Mouse (Mus musculus) heart, embryonic 14.5 days (tissue): ENCODE measurements at regions not wholly inside any gene's neighbourhood (a gene's known extent, or its start where the extent isn't known, plus 50 kb on each side); places are given as distances from the start of the nearest gene placed in this dataset.

Experiments used
- ATAC-seq: fragments of 200-750 bp; cut with Nextera tagmentation; 2 replicates; pipeline ENCODE4 v1.8.0; 2017; ENCODE audit warnings: low read depth, moderate TSS enrichment; ENCODE audit not compliant: insufficient number of reproducible peaks, insufficient read depth, low FRiP score
- H3K27ac ChIP-seq, 2 experiments: fragments of 200-500 bp in 1 of 2; fragments of 300-500 bp in 1 of 2; sonication (generic) in 1 of 2; replicated peaks in 1 of 2; 2 replicates each; pipeline ENCODE4 v1.5.1; 2012 to 2014; ENCODE audit warnings: low read depth in 2 of 2, low read length in 2 of 2, control low read depth in 1 of 2, mild to moderate bottlenecking in 1 of 2, mixed read lengths in 1 of 2; ENCODE audit not compliant: control insufficient read depth in 1 of 2, insufficient read depth in 1 of 2
- H3K27me3 ChIP-seq: fragments of 300-500 bp; sonication (generic); 2 replicates; pipeline ENCODE4 v1.6.1; 2014; ENCODE audit warnings: mild to moderate bottlenecking, low read length, control low read depth; ENCODE audit not compliant: control insufficient read depth, insufficient read depth
- H3K36me3 ChIP-seq: fragments of 300-500 bp; sonication (generic); 2 replicates; pipeline ENCODE4 v1.6.1; 2014; ENCODE audit warnings: mild to moderate bottlenecking, control low read depth, low read length, mixed read lengths; ENCODE audit not compliant: control insufficient read depth, insufficient read depth
- H3K4me1 ChIP-seq, 2 experiments: fragments of 200-500 bp in 1 of 2; fragments of 300-500 bp in 1 of 2; sonication (generic) in 1 of 2; 2 replicates each; pipeline ENCODE4 v1.6.1; 2012 to 2014; ENCODE audit warnings: low read length in 2 of 2, control low read depth in 1 of 2, mixed read lengths in 1 of 2; ENCODE audit not compliant: control insufficient read depth in 2 of 2, insufficient read depth in 2 of 2
- H3K4me2 ChIP-seq: fragments of 300-500 bp; sonication (generic); 2 replicates; pipeline ENCODE4 v1.6.1; 2014; ENCODE audit warnings: mild to moderate bottlenecking, low read length
- H3K4me3 ChIP-seq, 2 experiments: fragments of 200-500 bp in 1 of 2; fragments of 300-500 bp in 1 of 2; sonication (generic) in 1 of 2; 2 replicates each; pipeline ENCODE4 v1.5.1; 2012 to 2014; ENCODE audit warnings: low read length in 2 of 2, mild to moderate bottlenecking in 2 of 2, control low read depth in 1 of 2, low read depth in 1 of 2, moderate library complexity in 1 of 2; ENCODE audit not compliant: control insufficient read depth in 1 of 2, insufficient read depth in 1 of 2
- H3K9ac ChIP-seq: fragments of 300-500 bp; sonication (generic); 2 replicates; pipeline ENCODE4 v1.6.1; 2014; ENCODE audit warnings: mild to moderate bottlenecking, low read length
- H3K9me3 ChIP-seq: fragments of 300-500 bp; sonication (generic); 2 replicates; pipeline ENCODE4 v1.6.1; 2016; ENCODE audit warnings: low read length, control low read depth; ENCODE audit not compliant: control insufficient read depth
- WGBS: fragments of 180-500 bp; shearing (Covaris S2); extraction: QIAGEN DNeasy Blood & Tissue Kit; methylation state at CpG from one replicate; pipeline ENCODE4 v1.1.7; 2014; 5-methylcytosine and 5-hydroxymethylcytosine counted together

DNA sequence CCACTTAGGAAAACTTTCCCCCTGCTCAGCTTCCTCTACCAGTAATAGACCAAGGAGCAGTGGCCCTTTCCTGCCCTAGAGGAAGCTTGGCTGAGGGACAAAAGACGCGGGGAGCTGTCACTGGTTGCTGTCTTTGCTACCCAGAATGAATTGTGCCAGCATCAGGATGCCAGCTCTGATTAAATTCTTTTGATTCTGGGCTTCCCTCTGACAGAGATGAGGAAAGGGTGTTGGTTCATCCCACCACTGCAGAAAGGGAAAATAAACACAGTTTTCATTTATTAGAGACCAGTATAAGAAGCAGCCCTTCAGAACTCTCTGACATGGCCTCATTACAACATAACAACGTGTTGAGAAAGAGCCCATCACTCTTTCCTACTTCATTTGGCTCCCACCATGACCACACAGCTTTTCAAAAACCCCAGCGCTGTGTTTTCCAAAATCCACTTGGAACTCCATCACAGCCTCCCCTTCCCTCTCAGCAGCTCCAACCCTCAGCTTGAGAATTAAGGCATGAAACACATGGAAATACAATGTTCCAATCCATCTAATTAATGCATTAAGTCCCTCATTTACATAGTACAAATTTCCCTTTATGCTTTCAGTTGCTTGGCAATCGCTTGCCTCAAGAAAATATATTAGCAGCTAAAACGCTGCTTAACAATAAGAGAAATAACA lies 429.6 kb downstream of the Efnb2 start:
- Histone ChIP-seq H3K9ac (no peak overlapping the region), H3K9me3 (no peaks in the 10 kb centered on the region), H3K36me3 (no peaks in the 10 kb centered on the region), H3K4me3 (no peak overlapping the region), H3K4me1 (no peaks in the 10 kb centered on the region), H3K27me3 (no peaks in the 10 kb centered on the region), H3K4me2 (no peak overlapping the region), H3K27ac (no peak overlapping the region)
- WGBS = 73% methylated on average over 6 of the region's 6 CpGs
- no peak for ATAC-seq

GRCm38 (mm10) chr8:8225994-8226393 lies 435.0 kb downstream of the Efnb2 start:
- no peaks in the 10 kb centered on the region for H3K27me3 ChIP-seq
- no peak overlapping the region for H3K9ac ChIP-seq
- no peaks in the 10 kb centered on the region for H3K36me3 ChIP-seq
- H3K4me2 ChIP-seq = no peak overlapping the region
- H3K4me3 ChIP-seq = no peak overlapping the region
- no peak for ATAC-seq
- H3K4me1 ChIP-seq = no peaks in the 10 kb centered on the region
- no peaks in the 10 kb centered on the region for H3K9me3 ChIP-seq
- 83% methylated on average over 2 of the region's 2 CpGs for WGBS
- H3K27ac ChIP-seq = no peak overlapping the region

GRCm38 (mm10) chr8:8225175-8225830 lies 435.7 kb downstream of the Efnb2 start:
- 58% methylated on average over 2 of the region's 2 CpGs for WGBS
- Histone ChIP-seq H3K9me3 (no peaks in the 10 kb centered on the region), H3K9ac (no peak overlapping the region), H3K4me1 (no peaks in the 10 kb centered on the region), H3K4me2 (no peak overlapping the region), H3K36me3 (no peaks in the 10 kb centered on the region), H3K27ac (no peak overlapping the region), H3K27me3 (no peaks in the 10 kb centered on the region), H3K4me3 (no peak overlapping the region)
- no peak for ATAC-seq

DNA sequence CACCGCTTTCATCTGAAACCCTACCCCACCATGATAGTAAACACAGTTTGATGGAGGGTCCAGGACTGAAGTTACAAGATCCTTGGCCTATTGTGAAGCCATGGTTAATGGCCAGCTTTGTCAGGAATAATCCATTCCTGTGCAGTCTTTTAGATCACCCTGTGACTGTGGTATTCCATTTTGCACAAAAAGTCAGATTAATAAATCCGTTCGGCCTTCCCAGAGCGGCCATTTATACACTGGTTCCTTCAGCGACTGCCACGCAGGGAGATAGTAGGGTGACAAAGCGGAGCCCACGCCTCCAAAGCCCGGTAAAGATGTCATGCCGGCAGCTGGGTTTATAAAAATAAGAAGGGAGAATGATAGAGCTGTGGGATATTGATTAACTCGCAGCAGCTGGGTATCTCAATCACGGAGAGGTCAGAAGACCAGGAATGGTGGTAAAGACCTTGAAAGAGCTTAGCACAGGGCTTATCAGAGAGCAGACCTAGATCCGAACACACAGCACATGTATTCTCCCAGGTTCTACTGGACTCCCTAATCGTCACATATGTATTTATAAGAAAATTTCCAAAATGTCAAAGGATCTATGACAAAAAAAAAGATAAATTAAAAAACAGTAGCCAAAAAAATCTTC lies 440.5 kb downstream of the Efnb2 start:
- Histone ChIP-seq H3K4me2 (no peak overlapping the region), H3K9me3 (no peaks in the 10 kb centered on the region), H3K27ac (no peak overlapping the region), H3K4me1 (no peaks in the 10 kb centered on the region), H3K27me3 (no peaks in the 10 kb centered on the region), H3K9ac (no peak overlapping the region), H3K36me3 (no peaks in the 10 kb centered on the region), H3K4me3 (no peak overlapping the region)
- ATAC-seq = no peak
- 68% methylated on average over 14 of the region's 14 CpGs for WGBS

DNA sequence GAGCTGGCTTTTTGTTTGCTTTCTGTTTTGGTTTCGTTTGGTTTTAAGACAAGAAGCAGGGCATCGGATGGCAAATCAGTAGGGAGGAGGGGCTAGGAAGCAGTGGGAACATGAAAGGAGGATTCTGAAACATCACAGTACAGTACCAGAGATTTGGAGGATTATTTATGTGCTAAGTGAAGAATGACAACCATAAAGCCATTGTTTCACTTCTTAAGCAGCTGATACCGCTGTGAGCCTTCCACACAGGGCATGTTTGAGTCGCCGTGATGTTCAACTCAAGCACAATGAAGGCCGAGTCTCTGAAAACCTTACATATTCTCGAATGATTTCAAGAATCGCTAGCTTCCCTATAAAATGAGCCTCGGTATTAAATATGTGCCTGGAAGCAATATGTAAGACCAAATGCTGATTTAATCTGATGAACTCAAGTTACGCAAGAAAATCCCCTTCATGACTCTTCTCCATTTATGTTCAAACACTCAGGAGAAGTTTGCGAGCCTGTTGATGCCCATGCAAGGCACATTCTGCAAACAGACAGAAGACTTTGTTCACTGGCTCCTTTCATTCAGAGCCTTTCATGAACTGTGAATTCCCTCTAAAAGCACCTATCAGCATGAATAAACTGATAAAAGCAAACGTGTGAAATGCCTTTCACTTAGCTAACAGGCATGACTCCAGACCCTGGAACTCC lies 441.2 kb downstream of the Efnb2 start:
- no peak for ATAC-seq
- H3K27me3 ChIP-seq = no peaks in the 10 kb centered on the region
- H3K4me1 ChIP-seq = no peaks in the 10 kb centered on the region
- no peak overlapping the region for H3K4me3 ChIP-seq
- no peak overlapping the region for H3K27ac ChIP-seq
- no peaks in the 10 kb centered on the region for H3K9me3 ChIP-seq
- H3K4me2 ChIP-seq = no peak overlapping the region
- WGBS = 67% methylated on average over 12 of the region's 12 CpGs
- H3K9ac ChIP-seq = no peak overlapping the region
- no peaks in the 10 kb centered on the region for H3K36me3 ChIP-seq

DNA sequence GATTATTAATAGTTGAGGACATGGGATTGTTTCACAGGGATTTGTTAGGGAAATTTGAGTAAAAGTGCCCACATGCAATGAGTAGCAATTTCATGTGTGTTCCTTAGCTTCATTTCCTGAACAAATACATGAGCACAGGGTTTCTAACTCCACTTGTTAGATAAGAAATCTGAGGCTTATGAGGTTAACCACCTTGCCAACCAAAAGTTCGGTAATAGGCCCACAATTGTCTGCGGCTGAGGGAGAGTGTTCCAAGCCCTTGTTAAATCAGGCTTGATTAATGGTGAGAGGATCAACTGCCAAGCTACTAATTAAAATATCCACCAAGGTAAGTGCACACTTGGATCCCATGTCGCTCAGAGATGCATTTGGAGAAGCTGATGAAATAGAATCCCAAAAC lies 468.0 kb downstream of the Efnb2 start:
- Histone ChIP-seq H3K4me1 (no peaks in the 10 kb centered on the region), H3K27ac (no peak overlapping the region), H3K9me3 (no peaks in the 10 kb centered on the region), H3K4me2 (no peak overlapping the region), H3K9ac (no peak overlapping the region), H3K27me3 (no peaks in the 10 kb centered on the region), H3K4me3 (no peak overlapping the region), H3K36me3 (no peaks in the 10 kb centered on the region)
- WGBS = 82% methylated on average over 3 of the region's 3 CpGs
- no peak for ATAC-seq

DNA sequence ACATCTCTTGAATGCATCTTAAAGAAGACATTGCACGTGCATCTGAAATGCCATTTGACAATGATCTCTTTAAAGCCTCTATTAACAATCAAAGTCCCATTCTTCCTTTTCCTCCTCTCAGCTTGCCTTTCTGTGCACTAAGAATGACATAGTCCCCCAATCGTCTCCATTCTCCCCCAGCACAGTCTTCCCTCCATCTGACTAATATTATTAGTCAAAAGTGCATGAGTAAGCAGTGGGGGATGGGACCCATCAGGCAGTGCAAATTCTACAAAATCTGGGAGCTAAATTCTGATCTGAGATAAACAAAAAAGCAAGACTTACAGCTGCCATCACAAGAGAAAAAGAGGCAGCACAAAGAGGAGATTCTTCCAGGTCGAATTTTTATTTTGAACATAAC lies 475.0 kb downstream of the Efnb2 start:
- ATAC-seq = no peak
- no peak overlapping the region for H3K27ac ChIP-seq
- no peaks in the 10 kb centered on the region for H3K27me3 ChIP-seq
- no peak overlapping the region for H3K4me2 ChIP-seq
- no peaks in the 10 kb centered on the region for H3K9me3 ChIP-seq
- WGBS = 66% methylated on average over 3 of the region's 3 CpGs
- H3K9ac ChIP-seq = no peak overlapping the region
- H3K36me3 ChIP-seq = no peaks in the 10 kb centered on the region
- peaks cover 3 to 16% of the 10 kb centered on the region in 2 experiments for H3K4me1 ChIP-seq
- H3K4me3 ChIP-seq = no peak overlapping the region
